Mouse (Mus musculus) brain, adult 10 weeks (tissue): ENCODE data around the gene Tmem191c. TPM values are rescaled to one million over a fixed set of nuclear protein-coding genes. Genes with fewer than 3 reads are reported as not detected.

Experiments
- polyA plus RNA-seq: library from polyadenylated mRNA; stranded (reverse); fragments of 350-450 nt; fragmentation: Illumina TruSeq; extraction: RNeasy Lipid Tissue Mini Kit (QIAGEN cat#74804); gene quantifications from one replicate; pipeline ENCODE4 v1.2.3, GENCODE M21; 2015; ENCODE audit warnings: low read depth, low replicate concordance

Gene Tmem191c
- polyA plus RNA-seq: 138 TPM

GRCm38 (mm10) chr16:17275721-17276120, at the start of gene Tmem191c:
Tmem191c (plus strand) TSS chr16:17276077.

GRCm38 (mm10) chr16:17232794-17233701, 42.8 kb upstream of the Tmem191c start, which contains the start of gene Hic2:
Hic2 (plus strand) TSS chr16:17233572.

GRCm38 (mm10) chr16:17331116-17331515, 55.2 kb downstream of the Tmem191c start, which contains the start of gene Serpind1:
Serpind1 (plus strand) TSS chr16:17331371.

Other genes starting within 250 kb of the Tmem191c start
- 26.7 TPM for gene Ypel1, start 206.4 kb upstream of the Tmem191c start, polyA plus RNA-seq
- gene Ppil2, start 164.8 kb upstream of the Tmem191c start, polyA plus RNA-seq: 99.5 TPM
- 2.1 TPM for gene 2610318N02Rik, start 150.9 kb upstream of the Tmem191c start, polyA plus RNA-seq
- gene Sdf2l1, start 143.7 kb upstream of the Tmem191c start, polyA plus RNA-seq: 27.5 TPM
- 20.9 TPM for gene Ydjc, start 131.5 kb upstream of the Tmem191c start, polyA plus RNA-seq
- gene Ccdc116, start 128.8 kb upstream of the Tmem191c start, polyA plus RNA-seq: 2.4 TPM
- 161 TPM for gene Ube2l3, start 73.4 kb upstream of the Tmem191c start, polyA plus RNA-seq
- 1.5 TPM for gene Rimbp3, start 67.5 kb upstream of the Tmem191c start, polyA plus RNA-seq
- 3.7 TPM for gene Hic2, start 42.5 kb upstream of the Tmem191c start, polyA plus RNA-seq
- 5.0 TPM for gene Serpind1, start 55.3 kb downstream of the Tmem191c start, polyA plus RNA-seq
- 24.2 TPM for gene Snap29, start 129.9 kb downstream of the Tmem191c start, polyA plus RNA-seq
- gene Pi4ka, start 130.2 kb downstream of the Tmem191c start, polyA plus RNA-seq: 204 TPM
- gene Crkl, start 175.9 kb downstream of the Tmem191c start, polyA plus RNA-seq: 27.5 TPM
- 101 TPM for gene Aifm3, start 213.5 kb downstream of the Tmem191c start, polyA plus RNA-seq
- gene Lztr1, start 232.6 kb downstream of the Tmem191c start, polyA plus RNA-seq: 174 TPM